Mouse (Mus musculus): ENCODE results near the gene Chrnd.

DNA sequence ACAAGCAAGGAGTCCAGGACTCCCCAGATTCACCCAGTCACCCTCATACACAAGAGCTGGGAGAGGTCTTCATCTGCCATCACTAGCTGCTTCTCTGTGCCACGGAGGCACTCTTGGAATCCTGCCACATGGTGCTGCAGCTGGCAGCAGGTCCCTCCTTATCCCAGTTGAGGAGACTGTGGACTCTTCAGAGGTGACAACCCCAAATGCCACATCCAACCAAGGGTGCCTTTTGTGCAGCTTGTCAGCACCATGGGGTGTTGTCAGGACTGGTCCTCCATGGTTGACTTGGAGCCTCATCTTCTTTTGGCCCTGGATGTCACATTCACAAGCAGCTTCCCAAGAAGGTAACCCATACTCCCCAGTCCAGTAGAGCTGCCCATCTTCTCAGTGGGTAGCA, 11.4 kb downstream of the Chrnd start:
- TF ChIP-seq POLR2A (IDR thresholded peaks at IDR 0.05; ENCODE audit: low read depth, low read length), result no peak
- no peak for TF ChIP-seq CTCF (IDR thresholded peaks at IDR 0.05; ENCODE audit: extremely low read depth, insufficient read length, insufficient replicate concordance, low read depth, low read length)

Measured in small intestine, adult 2 months (tissue).